Mouse (Mus musculus): ENCODE results near the gene Fank1.

The Fank1 gene

GRCm38 (mm10) chr7:133776626-133776996, at the start of gene Fank1:
Gene Fank1, plus strand, starts transcription at chr7:133776861.
- in situ Hi-C loops (cut with MboI; ENCODE audit: low sequenced_read_pairs) = no loop called here

GRCm38 (mm10) chr7:133727027-133727426, 49.6 kb upstream of the Fank1 start:
- in situ Hi-C loops (cut with MboI; ENCODE audit: low sequenced_read_pairs) = no loop called here

GRCm38 (mm10) chr7:133729351-133729750, 47.3 kb upstream of the Fank1 start:
- in situ Hi-C loops (cut with MboI; ENCODE audit: low sequenced_read_pairs) = no loop called here

- in situ Hi-C loops (cut with MboI; ENCODE audit: low sequenced_read_pairs) = no loop called here
Measured at GRCm38 (mm10) chr7:133730324-133731191, 46.1 kb upstream of the Fank1 start.

GRCm38 (mm10) chr7:133731971-133732645, 44.6 kb upstream of the Fank1 start:
- in situ Hi-C loops (cut with MboI; ENCODE audit: low sequenced_read_pairs) = no loop called here

- in situ Hi-C loops (cut with MboI; ENCODE audit: low sequenced_read_pairs) = no loop called here
Measured at GRCm38 (mm10) chr7:133740558-133740957, 36.1 kb upstream of the Fank1 start.

- in situ Hi-C loops (cut with MboI; ENCODE audit: low sequenced_read_pairs) = no loop called here
Measured at GRCm38 (mm10) chr7:133742530-133743325, 33.9 kb upstream of the Fank1 start.

GRCm38 (mm10) chr7:133743611-133744010, 33.0 kb upstream of the Fank1 start:
- in situ Hi-C loops (cut with MboI; ENCODE audit: low sequenced_read_pairs) = no loop called here

- in situ Hi-C loops (cut with MboI; ENCODE audit: low sequenced_read_pairs) = no loop called here
Measured at GRCm38 (mm10) chr7:133744209-133744608, 32.5 kb upstream of the Fank1 start.

- in situ Hi-C loops (cut with MboI; ENCODE audit: low sequenced_read_pairs) = no loop called here
Measured at GRCm38 (mm10) chr7:133744701-133745100, 32.0 kb upstream of the Fank1 start.

- in situ Hi-C loops (cut with MboI; ENCODE audit: low sequenced_read_pairs) = no loop called here
Measured at GRCm38 (mm10) chr7:133747372-133747771, 29.3 kb upstream of the Fank1 start.

GRCm38 (mm10) chr7:133748753-133749152, 27.9 kb upstream of the Fank1 start:
- in situ Hi-C loops (cut with MboI; ENCODE audit: low sequenced_read_pairs) = no loop called here

- in situ Hi-C loops (cut with MboI; ENCODE audit: low sequenced_read_pairs) = no loop called here
Measured at GRCm38 (mm10) chr7:133750666-133751065, 26.0 kb upstream of the Fank1 start.

GRCm38 (mm10) chr7:133751163-133751562, 25.5 kb upstream of the Fank1 start:
- in situ Hi-C loops (cut with MboI; ENCODE audit: low sequenced_read_pairs) = no loop called here

GRCm38 (mm10) chr7:133757961-133758455, 18.7 kb upstream of the Fank1 start:
- in situ Hi-C loops (cut with MboI; ENCODE audit: low sequenced_read_pairs) = no loop called here

- in situ Hi-C loops (cut with MboI; ENCODE audit: low sequenced_read_pairs) = no loop called here
Measured at GRCm38 (mm10) chr7:133758716-133759115, 17.9 kb upstream of the Fank1 start.

GRCm38 (mm10) chr7:133759611-133760353, 16.9 kb upstream of the Fank1 start:
- in situ Hi-C loops (cut with MboI; ENCODE audit: low sequenced_read_pairs) = no loop called here

GRCm38 (mm10) chr7:133762696-133763095, 14.0 kb upstream of the Fank1 start:
- in situ Hi-C loops (cut with MboI; ENCODE audit: low sequenced_read_pairs) = no loop called here

- in situ Hi-C loops (cut with MboI; ENCODE audit: low sequenced_read_pairs) = no loop called here
Measured at GRCm38 (mm10) chr7:133764425-133764824, 12.2 kb upstream of the Fank1 start.

GRCm38 (mm10) chr7:133765240-133765848, 11.3 kb upstream of the Fank1 start:
- in situ Hi-C loops (cut with MboI; ENCODE audit: low sequenced_read_pairs) = no loop called here

Data from CH12F3 (cell line).